Mouse (Mus musculus): ENCODE results near the gene Gm9833.

Gm9833 gene

DNA sequence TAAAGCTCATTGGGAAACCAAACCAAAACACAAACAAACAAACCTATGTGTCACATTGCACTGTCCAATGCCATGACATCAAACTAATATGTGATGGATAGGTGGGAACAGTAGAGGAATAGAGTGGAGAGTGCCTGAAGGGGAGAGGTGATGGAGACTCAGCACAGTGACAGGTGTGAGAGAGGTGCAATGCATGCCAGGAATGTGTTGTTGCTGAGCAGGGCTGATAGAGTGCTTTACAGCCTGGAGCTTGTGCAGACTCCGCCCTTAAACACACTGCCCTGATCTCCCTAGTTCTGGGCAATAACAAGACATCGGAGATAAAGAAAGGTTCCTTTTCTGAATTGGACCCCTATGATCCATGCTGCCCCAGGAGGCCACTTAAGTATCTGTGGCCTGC is 36.2 kb downstream of the Gm9833 start:
- DNase-seq: no peak

DNA sequence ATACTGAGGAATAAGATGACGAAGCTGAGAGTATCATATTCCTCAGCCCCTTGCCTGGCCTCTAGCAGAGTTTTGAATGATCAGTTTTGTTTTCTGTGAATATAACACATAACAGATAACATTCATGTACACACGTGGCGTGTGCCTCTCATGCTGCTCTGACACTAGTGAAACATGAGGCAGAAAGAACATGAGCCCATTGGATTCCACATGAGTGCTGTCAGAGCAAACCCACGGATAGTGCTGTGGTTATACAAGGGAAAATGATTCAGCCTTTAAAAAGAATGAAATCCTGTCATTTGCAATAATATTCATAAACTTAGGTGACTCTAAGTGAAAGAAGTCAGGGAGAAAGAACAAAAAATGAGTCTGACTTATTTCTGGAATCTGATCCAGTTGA is 37.4 kb downstream of the Gm9833 start:
- no peak for DNase-seq

DNA sequence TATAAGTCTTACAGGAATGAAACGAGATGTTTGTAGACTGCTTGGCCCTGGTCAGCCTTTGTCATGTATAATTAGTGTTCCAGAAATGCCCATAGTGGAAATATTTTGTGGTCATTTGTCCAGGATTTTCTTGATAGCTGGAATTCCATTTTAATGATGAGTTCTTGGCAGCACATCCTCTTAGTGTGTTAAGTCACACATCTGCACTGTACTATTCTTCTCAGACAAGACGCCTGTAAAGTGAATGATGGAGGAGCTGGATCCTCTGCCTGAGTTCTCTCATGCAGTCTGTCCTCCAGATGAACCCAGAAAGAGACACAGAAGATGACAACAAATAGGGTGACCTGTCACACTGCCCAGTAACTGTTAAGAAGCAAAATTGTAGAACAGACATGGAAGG is 38.1 kb downstream of the Gm9833 start:
- DNase-seq: no peak

DNA sequence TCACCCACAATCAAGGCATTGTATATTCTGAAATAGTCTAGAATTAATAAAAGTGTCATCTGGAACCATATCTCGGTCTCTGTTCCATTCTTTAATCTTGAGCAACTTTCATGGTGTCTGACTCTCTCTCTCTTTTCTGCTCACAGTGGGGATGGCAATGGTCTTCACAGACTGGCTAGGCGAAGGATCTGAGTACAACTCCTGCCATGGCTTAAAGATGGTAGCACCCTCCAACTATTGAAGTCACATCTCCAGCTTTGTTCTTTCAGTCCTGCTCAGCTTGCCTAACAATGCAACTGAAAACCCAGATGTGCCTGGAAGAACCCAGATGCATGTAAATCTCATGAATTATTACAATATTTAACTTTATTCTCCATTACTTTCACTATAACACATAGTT is 38.6 kb downstream of the Gm9833 start:
- no peak for DNase-seq

DNA sequence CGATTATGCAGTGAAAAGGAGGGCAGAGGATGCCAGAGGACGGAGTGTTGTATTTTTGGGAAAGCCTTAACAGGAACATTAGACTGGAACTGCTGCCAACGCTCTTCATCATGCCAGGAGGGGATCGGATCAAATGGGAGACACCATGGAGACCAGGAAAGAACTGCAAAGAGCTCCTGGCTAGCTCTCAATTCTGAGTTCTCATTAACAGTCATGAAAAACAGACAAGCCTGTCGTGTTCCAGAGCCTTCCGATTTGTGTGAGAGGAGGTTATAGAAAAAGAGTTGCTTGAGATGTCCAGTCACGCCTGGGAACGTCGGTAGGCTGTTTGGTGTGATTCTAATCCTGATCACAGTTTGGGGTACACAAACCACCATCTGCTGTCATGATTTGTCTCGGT is 39.0 kb downstream of the Gm9833 start:
- peak; percentile 37 for DNase-seq

DNA sequence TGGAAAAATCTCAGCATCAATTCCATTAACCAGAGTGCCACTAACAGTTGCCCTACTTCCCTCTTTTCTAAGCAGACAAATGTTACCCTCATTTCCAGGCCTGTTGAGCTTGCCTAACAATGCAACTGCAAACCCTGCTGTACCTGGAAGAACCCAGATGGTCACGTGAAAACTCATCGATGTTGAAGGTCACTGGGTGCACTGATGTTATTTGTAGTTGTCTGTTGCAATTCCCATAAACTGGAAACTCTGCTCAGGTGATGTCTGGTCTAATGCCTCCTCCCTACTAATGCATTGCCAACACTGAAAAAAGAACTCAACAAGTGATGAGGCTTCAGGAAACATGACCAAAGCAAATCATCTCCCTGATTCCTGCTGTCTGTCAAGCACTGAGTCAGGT is 39.6 kb downstream of the Gm9833 start:
- DNase-seq: no peak

Measured in right cerebral cortex, postnatal 25 days (tissue).